Mouse (Mus musculus) G1E (cell line): ENCODE measurements around the gene Mtor. TPM values are rescaled to one million over a fixed set of nuclear protein-coding genes. Genes with fewer than 3 reads are reported as not detected.

ENCODE experiments used
- ATAC-seq: 2 replicates; pipeline ENCODE4 v1.8.0; 2016; ENCODE audit warnings: mild to moderate bottlenecking; ENCODE audit not compliant: insufficient number of reproducible peaks, poor library complexity, low FRiP score, severe bottlenecking; ENCODE audit errors: extremely low read depth
- DNase-seq: peaks from one replicate; pipeline ENCODE4 v3.0.0; 2012; ENCODE audit warnings: low spot score
- H3K27me3 ChIP-seq: 2 replicates; pipeline ENCODE4 v1.6.1; 2012; ENCODE audit warnings: mild to moderate bottlenecking, low read length, inconsistent platforms; ENCODE audit not compliant: insufficient read depth
- H3K36me3 ChIP-seq: replicated peaks from 2 replicates; pipeline ENCODE3; 2012; ENCODE audit warnings: mild to moderate bottlenecking, inconsistent platforms
- H3K4me1 ChIP-seq: 2 replicates; pipeline ENCODE4 v1.6.1; 2012; ENCODE audit warnings: low read depth, low read length, inconsistent platforms, mixed read lengths; ENCODE audit not compliant: insufficient read depth
- H3K4me3 ChIP-seq: 2 replicates; pipeline ENCODE4 v1.5.1; 2012; ENCODE audit warnings: low read depth, mild to moderate bottlenecking, inconsistent platforms, low read length, moderate library complexity, mixed read lengths
- H3K9me3 ChIP-seq: replicated peaks from 2 replicates; pipeline ENCODE4 v1.6.1; 2012; ENCODE audit warnings: inconsistent platforms
- CTCF ChIP-seq: IDR thresholded peaks from 2 replicates; pipeline ENCODE4 v1.5.1; 2012; ENCODE audit warnings: low read depth, low read length, inconsistent platforms, mixed read lengths
- GATA1 ChIP-seq: IDR thresholded peaks from 2 replicates; pipeline ENCODE4 v1.6.1; 2012; ENCODE audit warnings: borderline replicate concordance, low read length, inconsistent platforms, mixed read lengths
- GATA2 ChIP-seq: IDR thresholded peaks from 2 replicates; pipeline ENCODE4 v1.6.1; 2012; ENCODE audit warnings: low read depth, low read length, inconsistent platforms, borderline replicate concordance
- POLR2AphosphoS5 ChIP-seq: IDR thresholded peaks from 2 replicates; pipeline ENCODE4 v1.6.1; 2012; ENCODE audit warnings: low read depth, low read length, inconsistent platforms; ENCODE audit not compliant: insufficient replicate concordance
- TAL1 ChIP-seq: conservative IDR thresholded peaks from 2 replicates; pipeline ENCODE4 v1.6.1; 2012; ENCODE audit warnings: low read depth, low read length, inconsistent platforms, mixed read lengths
- polyA plus RNA-seq: library from polyadenylated mRNA; stranded (reverse); fragments of >175 nt; gene quantifications from 2 replicates; pipeline ENCODE4 v1.2.3, GENCODE M21; 2012
- total RNA-seq, 2 experiments: library from RNA; stranded (forward) in 1 of 2; stranded (reverse) in 1 of 2; fragments of 200-1000 nt in 1 of 2; fragments of >200 nt in 1 of 2; fragmentation: Nextera tagmentation in 1 of 2; gene quantifications; 2 replicates each; pipeline ENCODE4 v1.2.3; 2014 to 2017

The Mtor gene
- total and polyA plus RNA-seq, 3 experiments: 11.3 to 41.7 (median 13.8) TPM

DNA sequence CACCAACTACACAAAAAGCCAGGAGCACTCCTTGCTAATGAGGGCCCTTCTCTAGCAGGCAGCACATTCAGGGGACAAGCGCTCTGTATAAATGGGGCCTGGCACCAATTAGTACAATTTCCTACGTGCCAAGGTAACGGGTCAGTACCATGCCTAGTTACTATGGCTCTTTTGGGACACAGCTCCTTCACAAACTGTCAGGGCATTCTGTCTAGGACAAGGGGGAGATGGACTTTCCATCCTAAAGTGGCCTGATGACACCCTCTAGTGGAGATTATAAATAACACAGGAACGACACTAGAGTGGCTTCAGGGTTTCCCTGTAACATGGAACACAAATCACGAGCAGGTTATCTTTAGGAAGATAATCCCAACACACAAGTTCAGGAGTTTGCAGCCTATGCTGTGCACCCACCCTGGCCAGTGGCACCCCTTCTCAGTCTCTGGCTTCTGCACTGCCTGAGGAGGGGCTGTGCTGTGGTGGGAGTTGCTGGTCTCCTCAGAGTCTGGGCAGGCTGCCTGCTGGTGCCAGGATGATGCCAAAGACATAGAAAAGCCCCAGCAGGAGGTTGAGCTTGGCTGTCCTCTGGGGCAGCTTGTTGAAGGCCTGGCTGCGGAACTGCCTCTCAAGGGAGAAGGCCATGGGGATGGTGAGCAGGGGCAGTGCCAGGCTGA, 12.6 kb upstream of the Mtor start:
- ATAC-seq: no peak
- no peak overlapping the region for H3K4me3 ChIP-seq

DNA sequence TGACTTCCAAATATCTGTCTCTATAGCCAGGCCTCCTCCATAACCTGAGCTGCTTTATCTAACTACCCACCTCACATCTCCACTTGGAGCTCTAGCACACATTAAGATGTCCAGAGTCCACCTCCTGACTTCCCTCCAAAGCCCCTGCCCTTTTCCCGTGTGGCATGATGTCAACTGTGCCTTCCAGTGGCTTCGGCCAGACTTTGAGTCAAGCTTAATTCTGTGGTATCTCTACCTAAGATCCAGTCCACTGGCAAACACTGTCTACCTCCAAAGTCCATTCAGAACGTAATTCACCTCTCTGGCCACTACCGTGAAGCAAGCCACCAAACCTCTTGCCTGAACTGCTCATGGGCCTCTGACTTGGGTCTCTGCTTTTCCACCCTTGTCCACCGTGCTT, 6.5 kb upstream of the Mtor start:
- DNase-seq (no peak), ATAC-seq (no peak)
- TF ChIP-seq GATA2 (no peak), GATA1 (no peak), POLR2AphosphoS5 (no peak), TAL1 (no peak), CTCF (no peak)
- Histone ChIP-seq H3K9me3 (no peaks in the 10 kb centered on the region), H3K4me3 (no peak overlapping the region), H3K27me3 (no peaks in the 10 kb centered on the region), H3K36me3 (peaks cover 60% of the 10 kb centered on the region), H3K4me1 (peaks cover 35% of the 10 kb centered on the region)

More for the DNA sequence above, 12.6 kb upstream of the Mtor start:
- Histone ChIP-seq H3K27me3 (no peaks in the 10 kb centered on the region), H3K36me3 (peaks cover 99% of the 10 kb centered on the region), H3K9me3 (no peaks in the 10 kb centered on the region), H3K4me1 (peaks cover 15% of the 10 kb centered on the region; the same call in 1 of the 2 replicates)
- no peak for DNase-seq
- TF ChIP-seq TAL1 (no peak), CTCF (no peak), GATA1 (no peak), GATA2 (no peak), POLR2AphosphoS5 (no peak)

DNA sequence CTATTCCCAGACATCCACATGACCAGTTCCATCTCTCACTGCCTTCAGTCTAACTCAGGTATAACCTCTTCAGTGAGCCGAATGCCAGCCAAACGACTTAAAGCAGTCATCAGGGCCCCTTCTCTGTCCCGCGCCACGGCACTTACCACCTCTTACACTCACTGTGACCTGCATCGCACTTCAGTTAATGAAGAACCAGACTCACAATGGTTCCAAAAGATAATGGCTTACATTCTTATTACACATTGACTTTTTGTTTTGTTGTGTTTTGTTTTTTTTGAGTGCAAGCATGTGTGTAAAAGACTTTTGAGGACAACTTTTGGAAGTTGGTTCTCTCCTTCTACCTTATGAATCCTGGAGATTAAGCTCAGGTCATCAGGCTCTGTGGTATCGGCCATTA, 5.8 kb upstream of the Mtor start:
- peaks cover 53% of the 10 kb centered on the region for H3K36me3 ChIP-seq
- H3K9me3 ChIP-seq: no peaks in the 10 kb centered on the region
- DNase-seq (no peak), ATAC-seq (no peak)
- H3K4me1 ChIP-seq: peaks cover 37% of the 10 kb centered on the region
- H3K4me3 ChIP-seq: no peak overlapping the region; the same call in 1 of the 2 replicates
- no peak for TF ChIP-seq TAL1
- TF ChIP-seq POLR2AphosphoS5: no peak
- TF ChIP-seq GATA2: no peak
- no peak for TF ChIP-seq CTCF
- no peak for TF ChIP-seq GATA1
- H3K27me3 ChIP-seq: no peaks in the 10 kb centered on the region

DNA sequence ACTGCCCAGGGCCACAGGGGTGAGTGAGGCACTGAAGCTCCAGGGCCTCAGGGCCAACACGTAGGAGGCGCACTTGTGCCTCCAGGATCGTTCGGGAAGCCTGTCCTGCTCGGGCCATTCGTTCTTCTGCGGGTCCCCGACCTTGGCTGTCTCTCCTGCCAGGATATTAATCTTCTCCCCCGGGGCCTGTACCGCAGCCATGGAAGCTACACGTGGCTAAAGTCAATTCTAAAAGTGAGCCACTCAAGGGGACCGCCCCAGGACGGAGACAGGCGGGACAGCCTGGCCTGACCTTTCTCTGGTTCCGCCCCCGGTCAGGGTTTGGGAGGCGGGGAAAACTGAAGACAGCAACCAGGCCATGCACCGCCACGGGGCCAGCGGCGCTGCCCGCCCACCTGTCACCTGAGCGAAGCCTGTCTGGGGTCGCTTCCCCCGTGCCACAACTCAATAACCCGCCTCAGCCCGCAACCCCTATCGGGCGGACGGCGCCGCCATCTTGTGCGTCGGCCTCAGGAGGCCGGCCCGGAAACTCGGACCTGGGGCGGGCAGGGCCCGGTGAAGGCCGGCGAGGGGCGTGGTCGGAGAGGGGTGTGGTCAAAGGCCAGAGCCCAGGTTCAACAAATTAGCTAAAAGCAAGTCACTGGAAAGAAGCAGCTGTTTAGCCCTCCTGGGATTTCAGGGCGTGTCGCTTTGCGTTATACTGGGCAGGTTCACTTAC, 4.0 kb upstream of the Mtor start, which contains the start of gene Ubiad1:
Gene Ubiad1 (minus strand): TSS at position 522 of the 718 bp plus-strand sequence.
- H3K36me3 ChIP-seq: peaks cover 35% of the 10 kb centered on the region
- H3K4me3 ChIP-seq: peak within 1 kb of the TSS; percentile 92
- H3K27me3 ChIP-seq: no peaks in the 10 kb centered on the region
- TF ChIP-seq TAL1: no peak
- no peak for TF ChIP-seq CTCF
- TF ChIP-seq GATA2: no peak
- no peak for TF ChIP-seq POLR2AphosphoS5
- no peak for TF ChIP-seq GATA1
- H3K9me3 ChIP-seq: no peaks in the 10 kb centered on the region
- peaks cover 43% of the 10 kb centered on the region for H3K4me1 ChIP-seq
- ATAC-seq: peak; percentile 37
- peak; percentile 87 for DNase-seq

DNA sequence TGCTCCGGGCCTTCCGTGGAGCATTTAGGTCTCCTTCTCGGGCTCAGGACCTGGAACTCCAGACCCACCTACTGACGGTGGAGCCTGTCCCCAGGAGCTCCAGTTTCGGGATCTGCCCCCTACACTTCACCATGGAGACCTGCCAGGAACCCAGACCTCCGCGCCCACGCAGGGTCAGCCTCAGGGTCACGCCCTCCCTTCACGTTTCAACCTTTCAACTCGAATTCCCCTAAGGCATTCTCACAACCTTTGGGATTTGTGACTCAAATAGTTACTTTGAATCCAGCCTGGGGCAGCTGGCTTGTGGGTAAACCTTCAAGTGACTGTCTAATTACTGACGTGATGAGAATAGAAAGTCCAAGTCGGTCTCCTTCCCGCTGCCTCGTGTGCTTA, 438 bp downstream of the Mtor start:
- peaks cover 28% of the 10 kb centered on the region for H3K4me1 ChIP-seq
- no peaks in the 10 kb centered on the region for H3K27me3 ChIP-seq
- peak overlapping the region; percentile 86 for H3K4me3 ChIP-seq
- no peak for ATAC-seq
- peak; percentile 58 for DNase-seq
- TF ChIP-seq TAL1 (no peak), GATA2 (no peak), POLR2AphosphoS5 (no peak)
- no peaks in the 10 kb centered on the region for H3K9me3 ChIP-seq
- H3K36me3 ChIP-seq: peaks cover 38% of the 10 kb centered on the region

DNA sequence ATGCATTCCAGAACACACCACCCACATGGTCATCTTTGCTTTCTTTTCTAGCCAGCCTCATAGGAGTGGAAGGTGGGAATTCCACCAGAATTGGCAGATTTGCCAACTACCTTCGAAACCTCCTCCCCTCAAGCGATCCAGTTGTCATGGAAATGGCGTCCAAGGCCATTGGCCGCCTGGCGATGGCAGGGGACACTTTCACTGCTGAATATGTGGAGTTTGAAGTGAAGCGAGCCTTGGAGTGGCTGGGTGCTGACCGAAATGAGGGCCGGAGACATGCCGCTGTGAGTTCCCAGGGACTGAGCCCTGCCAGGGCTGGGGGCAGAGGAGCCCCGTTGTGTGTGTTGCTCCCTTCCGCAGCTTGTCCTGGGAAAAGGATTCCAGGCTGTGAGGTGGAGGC, 5.3 kb downstream of the Mtor start:
- Histone ChIP-seq H3K27me3 (no peaks in the 10 kb centered on the region), H3K9me3 (no peaks in the 10 kb centered on the region), H3K4me3 (no peak overlapping the region), H3K36me3 (peaks cover 86% of the 10 kb centered on the region), H3K4me1 (peaks cover 17% of the 10 kb centered on the region)
- TF ChIP-seq GATA1 (no peak), POLR2AphosphoS5 (no peak), CTCF (no peak), TAL1 (no peak), GATA2 (no peak)
- DNase-seq (no peak), ATAC-seq (no peak)
